Mouse (Mus musculus): ENCODE data around the gene Tulp4. TPM values are rescaled to one million over a fixed set of nuclear protein-coding genes. Genes with fewer than 3 reads are reported as not detected.

Gene Tulp4
- polyA plus RNA-seq, 2 experiments = 4.7 to 21.4 TPM

- WGBS (ENCODE audit: insufficient replicate concordance) = 53% methylated on average over 4 of the region's 4 CpGs
- H3K27me3 ChIP-seq (ENCODE audit: control insufficient read depth, insufficient read depth, low read length) = no peaks in the 10 kb centered on the region
- no peak for TF ChIP-seq CTCF (IDR thresholded peaks at IDR 0.05; ENCODE audit: low read depth)
- TF ChIP-seq EP300 (IDR thresholded peaks at IDR 0.05; ENCODE audit: low read depth) = no peak
Measured at GRCm38 (mm10) chr17:6129361-6129760, 23.1 kb downstream of the Tulp4 start.

GRCm38 (mm10) chr17:6131083-6131482, 24.8 kb downstream of the Tulp4 start:
- ATAC-seq (ENCODE audit: insufficient read depth) = no peak
- Histone ChIP-seq H3K36me3 (replicated peaks; ENCODE audit: control insufficient read depth, insufficient read depth, low read depth) (no peaks in the 10 kb centered on the region), H3K27ac (no peak overlapping the region), H3K27me3 (ENCODE audit: control insufficient read depth, insufficient read depth, low read length) (no peaks in the 10 kb centered on the region), H3K4me2 (ENCODE audit: low read depth) (no peak overlapping the region), H3K9me3 (ENCODE audit: control insufficient read depth, low read length) (no peaks in the 10 kb centered on the region), H3K9ac (replicated peaks) (no peak overlapping the region), H3K4me3 (ENCODE audit: insufficient read depth in 1 of 2, low read depth in 2 of 2, low read length in 2 of 2) (no peak overlapping the region), H3K4me1 (replicated peaks; ENCODE audit: control insufficient read depth in 2 of 2, insufficient read depth in 2 of 2, low read length in 1 of 2) (no peaks in the 10 kb centered on the region)
- no peak for DNase-seq (ENCODE audit: low read depth in 3 of 3, low spot score in 3 of 3)
- WGBS (ENCODE audit: insufficient replicate concordance) = 66% methylated on average over 3 of the region's 3 CpGs
- TF ChIP-seq EP300 (IDR thresholded peaks at IDR 0.05; ENCODE audit: low read depth) (no peak), CTCF (IDR thresholded peaks at IDR 0.05; ENCODE audit: low read depth) (no peak)

More at GRCm38 (mm10) chr17:6129361-6129760, 23.1 kb downstream of the Tulp4 start:
- DNase-seq (ENCODE audit: low read depth in 3 of 3, low spot score in 3 of 3) (no peak), ATAC-seq (ENCODE audit: insufficient read depth) (no peak)
- Histone ChIP-seq H3K4me1 (replicated peaks; ENCODE audit: control insufficient read depth in 2 of 2, insufficient read depth in 2 of 2, low read length in 1 of 2) (no peaks in the 10 kb centered on the region), H3K9me3 (ENCODE audit: control insufficient read depth, low read length) (no peaks in the 10 kb centered on the region), H3K36me3 (replicated peaks; ENCODE audit: control insufficient read depth, insufficient read depth, low read depth) (no peaks in the 10 kb centered on the region), H3K27ac (no peak overlapping the region), H3K4me2 (ENCODE audit: low read depth) (no peak overlapping the region), H3K4me3 (ENCODE audit: insufficient read depth in 1 of 2, low read depth in 2 of 2, low read length in 2 of 2) (no peak overlapping the region), H3K9ac (replicated peaks) (no peak overlapping the region)

GRCm38 (mm10) chr17:6140875-6141274, 34.6 kb downstream of the Tulp4 start:
- no peaks in the 10 kb centered on the region for H3K4me1 ChIP-seq (replicated peaks; ENCODE audit: control insufficient read depth in 2 of 2, insufficient read depth in 2 of 2, low read length in 1 of 2)
- no peak overlapping the region for H3K27ac ChIP-seq
- ATAC-seq (ENCODE audit: insufficient read depth) = no peak
- TF ChIP-seq CTCF (IDR thresholded peaks at IDR 0.05; ENCODE audit: low read depth) = no peak
- no peak for TF ChIP-seq EP300 (IDR thresholded peaks at IDR 0.05; ENCODE audit: low read depth)
- H3K9ac ChIP-seq (replicated peaks) = no peak overlapping the region
- H3K36me3 ChIP-seq (replicated peaks; ENCODE audit: control insufficient read depth, insufficient read depth, low read depth) = no peaks in the 10 kb centered on the region
- H3K9me3 ChIP-seq (ENCODE audit: control insufficient read depth, low read length) = no peaks in the 10 kb centered on the region
- H3K4me3 ChIP-seq (ENCODE audit: insufficient read depth in 1 of 2, low read depth in 2 of 2, low read length in 2 of 2) = no peak overlapping the region
- WGBS (ENCODE audit: insufficient replicate concordance) = 68% methylated on average over 3 of the region's 3 CpGs
- H3K4me2 ChIP-seq (ENCODE audit: low read depth) = no peak overlapping the region
- H3K27me3 ChIP-seq (ENCODE audit: control insufficient read depth, insufficient read depth, low read length) = no peaks in the 10 kb centered on the region
- DNase-seq (ENCODE audit: low read depth in 3 of 3, low spot score in 3 of 3) = no peak

GRCm38 (mm10) chr17:6141344-6141743, 35.1 kb downstream of the Tulp4 start:
- DNase-seq (ENCODE audit: low read depth in 3 of 3, low spot score in 3 of 3) (no peak), ATAC-seq (ENCODE audit: insufficient read depth) (no peak)
- no peak for TF ChIP-seq CTCF (IDR thresholded peaks at IDR 0.05; ENCODE audit: low read depth)
- no peak for TF ChIP-seq EP300 (IDR thresholded peaks at IDR 0.05; ENCODE audit: low read depth)
- Histone ChIP-seq H3K9me3 (ENCODE audit: control insufficient read depth, low read length) (no peaks in the 10 kb centered on the region), H3K4me3 (ENCODE audit: insufficient read depth in 1 of 2, low read depth in 2 of 2, low read length in 2 of 2) (no peak overlapping the region), H3K4me1 (replicated peaks; ENCODE audit: control insufficient read depth in 2 of 2, insufficient read depth in 2 of 2, low read length in 1 of 2) (no peaks in the 10 kb centered on the region), H3K27me3 (ENCODE audit: control insufficient read depth, insufficient read depth, low read length) (no peaks in the 10 kb centered on the region), H3K9ac (replicated peaks) (no peak overlapping the region), H3K4me2 (ENCODE audit: low read depth) (no peak overlapping the region), H3K27ac (no peak overlapping the region), H3K36me3 (replicated peaks; ENCODE audit: control insufficient read depth, insufficient read depth, low read depth) (no peaks in the 10 kb centered on the region)
- WGBS (ENCODE audit: insufficient replicate concordance) = 68% methylated on average over 2 of the region's 2 CpGs

GRCm38 (mm10) chr17:6145244-6145643, 39.0 kb downstream of the Tulp4 start:
- no peaks in the 10 kb centered on the region for H3K4me1 ChIP-seq (replicated peaks; ENCODE audit: control insufficient read depth in 2 of 2, insufficient read depth in 2 of 2, low read length in 1 of 2)
- H3K4me3 ChIP-seq (ENCODE audit: insufficient read depth in 1 of 2, low read depth in 2 of 2, low read length in 2 of 2) = no peak overlapping the region
- no peaks in the 10 kb centered on the region for H3K36me3 ChIP-seq (replicated peaks; ENCODE audit: control insufficient read depth, insufficient read depth, low read depth)
- no peak overlapping the region for H3K27ac ChIP-seq
- no peak overlapping the region for H3K9ac ChIP-seq (replicated peaks)
- DNase-seq (ENCODE audit: low read depth in 3 of 3, low spot score in 3 of 3) = no peak
- H3K4me2 ChIP-seq (ENCODE audit: low read depth) = no peak overlapping the region
- no peak for TF ChIP-seq CTCF (IDR thresholded peaks at IDR 0.05; ENCODE audit: low read depth)
- H3K9me3 ChIP-seq (ENCODE audit: control insufficient read depth, low read length) = no peaks in the 10 kb centered on the region
- WGBS (ENCODE audit: insufficient replicate concordance) = 68% methylated on average over 2 of the region's 2 CpGs
- H3K27me3 ChIP-seq (ENCODE audit: control insufficient read depth, insufficient read depth, low read length) = no peaks in the 10 kb centered on the region
- ATAC-seq (ENCODE audit: insufficient read depth) = no peak
